Mouse (Mus musculus) thymus, adult 2 months (tissue): ENCODE measurements around the gene Hdlbp. TPM values are rescaled to one million over a fixed set of nuclear protein-coding genes. Genes with fewer than 3 reads are reported as not detected.
A peak's percentile ranks its signal among the peaks of the same experiment; 100 is the strongest.
"Not testable (repeated sequence)": the region's sequence is repeated elsewhere in the genome, so short reads cannot be mapped to it uniquely, and the experiment has no call there.

Source experiments
- DNase-seq: peaks from one replicate; pipeline ENCODE4 v3.0.0; 2021
- H3K27ac ChIP-seq: fragments of 200-500 bp; 2 replicates; pipeline ENCODE4 v1.5.1; 2012; ENCODE audit warnings: low read length, control low read depth; ENCODE audit not compliant: control insufficient read depth, insufficient read depth
- H3K27me3 ChIP-seq: fragments of 200-500 bp; 2 replicates; pipeline ENCODE4 v1.6.1; 2012; ENCODE audit warnings: mild to moderate bottlenecking, low read length, moderate library complexity, mixed read lengths; ENCODE audit not compliant: control insufficient read depth, insufficient read depth
- H3K36me3 ChIP-seq: fragments of 200-500 bp; 2 replicates; pipeline ENCODE4 v1.6.1; 2012; ENCODE audit warnings: mild to moderate bottlenecking, low read length, moderate library complexity; ENCODE audit not compliant: control insufficient read depth, insufficient read depth
- H3K4me1 ChIP-seq: fragments of 200-500 bp; replicated peaks from 2 replicates; pipeline ENCODE4 v1.6.1; 2012; ENCODE audit warnings: low read length; ENCODE audit not compliant: control insufficient read depth, insufficient read depth
- H3K4me3 ChIP-seq: fragments of 200-500 bp; 2 replicates; pipeline ENCODE4 v1.5.1; 2012; ENCODE audit warnings: mild to moderate bottlenecking, low read length, control low read depth, moderate library complexity; ENCODE audit not compliant: control insufficient read depth, insufficient read depth
- CTCF ChIP-seq: fragments of 200-500 bp; IDR thresholded peaks from 2 replicates; pipeline ENCODE4 v1.5.1; 2012; ENCODE audit warnings: mild to moderate bottlenecking, control low read depth, low read length, moderate library complexity, borderline replicate concordance; ENCODE audit not compliant: control insufficient read depth, poor library complexity, insufficient read depth; ENCODE audit errors: extremely low read depth
- POLR2A ChIP-seq: fragments of 200-500 bp; IDR thresholded peaks from 2 replicates; pipeline ENCODE4 v1.6.1; 2012; ENCODE audit warnings: mild to moderate bottlenecking, low read length, control low read depth, moderate library complexity; ENCODE audit not compliant: control insufficient read depth, poor library complexity, insufficient read depth; ENCODE audit errors: extremely low read depth
- WGBS: fragments of 180-500 bp; shearing (Covaris S2); methylation state at CpG from one replicate; pipeline ENCODE4 v1.1.7; 2018; 5-methylcytosine and 5-hydroxymethylcytosine counted together
- polyA plus RNA-seq: library from polyadenylated mRNA; depleted of rRNA; stranded (reverse); fragments of >200 nt; gene quantifications from 2 replicates; pipeline ENCODE4 v1.2.3, GENCODE M21; 2012

Gene Hdlbp
- polyA plus RNA-seq, 1 experiment = 53.4 TPM

GRCm38 (mm10) chr1:93468626-93469025 lies 10.0 kb downstream of the Hdlbp start:
- no peaks in the 10 kb centered on the region for H3K36me3 ChIP-seq
- WGBS = 99% methylated on average over 4 of the region's 4 CpGs
- H3K27me3 ChIP-seq = no peaks in the 10 kb centered on the region
- H3K4me1 ChIP-seq = peaks cover 8% of the 10 kb centered on the region
- no peak for TF ChIP-seq POLR2A
- TF ChIP-seq CTCF = no peak
- no peak for DNase-seq
- H3K4me3 ChIP-seq = no peak overlapping the region
- no peak overlapping the region for H3K27ac ChIP-seq

DNA sequence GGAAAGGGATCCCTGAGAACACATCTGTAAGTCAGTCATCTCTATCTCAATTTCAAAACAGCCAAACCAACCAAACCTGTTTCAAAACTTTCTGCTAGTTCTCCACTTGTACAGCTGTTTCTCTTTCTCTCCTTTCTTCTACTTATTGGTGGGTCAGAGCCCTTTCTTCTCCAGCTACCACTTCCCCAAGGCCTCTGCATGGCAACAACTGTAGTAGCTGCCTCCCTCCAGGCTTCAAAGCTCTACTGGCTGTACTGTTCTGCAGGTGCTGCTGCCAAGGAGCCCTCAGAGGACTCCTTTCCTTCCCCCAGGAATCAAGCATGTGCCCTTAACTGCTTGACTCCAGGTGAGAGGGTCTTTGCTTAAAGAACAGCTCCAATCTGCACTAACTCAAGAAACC lies 12.9 kb downstream of the Hdlbp start:
- Histone ChIP-seq H3K27me3 (no peaks in the 10 kb centered on the region), H3K36me3 (no peaks in the 10 kb centered on the region), H3K4me1 (peaks cover 8% of the 10 kb centered on the region), H3K4me3 (no peak overlapping the region), H3K27ac (peak overlapping the region; percentile 69)
- peak; percentile 25 for DNase-seq
- TF ChIP-seq POLR2A = no peak

GRCm38 (mm10) chr1:93465066-93465465 lies 13.5 kb downstream of the Hdlbp start:
- TF ChIP-seq CTCF (no peak), POLR2A (no peak)
- Histone ChIP-seq H3K27me3 (no peaks in the 10 kb centered on the region), H3K4me1 (peaks cover 8% of the 10 kb centered on the region), H3K27ac (no peak overlapping the region; the same call in 1 of the 2 replicates), H3K4me3 (no peak overlapping the region), H3K36me3 (no peaks in the 10 kb centered on the region)
- no peak for DNase-seq

GRCm38 (mm10) chr1:93459101-93459500 lies 19.5 kb downstream of the Hdlbp start:
- Histone ChIP-seq H3K4me3 (no peak overlapping the region), H3K27me3 (no peaks in the 10 kb centered on the region), H3K27ac (no peak overlapping the region), H3K4me1 (no peaks in the 10 kb centered on the region), H3K36me3 (no peaks in the 10 kb centered on the region)
- no peak for DNase-seq
- TF ChIP-seq CTCF (no peak), POLR2A (no peak)
- WGBS = 77% methylated on average over 3 of the region's 3 CpGs

DNA sequence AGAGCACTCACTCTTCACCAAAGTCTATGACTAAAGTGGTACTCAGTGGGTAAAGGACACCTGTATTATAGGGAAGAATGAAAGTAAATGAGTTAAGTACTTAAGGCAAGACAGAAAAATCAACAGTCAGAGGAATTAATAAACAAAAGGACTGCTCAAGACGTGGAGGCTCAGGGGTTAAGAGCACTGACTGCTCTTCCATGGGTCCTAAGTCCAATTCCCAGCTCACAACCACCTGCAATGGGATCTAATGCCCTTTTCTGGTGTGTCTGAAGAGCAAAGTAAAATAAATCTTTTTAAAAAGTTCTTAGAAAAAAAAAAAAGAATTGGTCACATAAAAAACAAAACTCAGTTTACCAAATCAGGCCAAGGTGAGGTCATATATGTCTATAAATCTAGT lies 20.3 kb downstream of the Hdlbp start:
- no peak for TF ChIP-seq POLR2A
- TF ChIP-seq CTCF = no peak
- Histone ChIP-seq H3K4me3 (no peak overlapping the region), H3K36me3 (no peaks in the 10 kb centered on the region), H3K27ac (no peak overlapping the region), H3K27me3 (no peaks in the 10 kb centered on the region), H3K4me1 (no peaks in the 10 kb centered on the region)
- 92% methylated on average over 1 of the region's 1 CpGs for WGBS
- DNase-seq = no peak

DNA sequence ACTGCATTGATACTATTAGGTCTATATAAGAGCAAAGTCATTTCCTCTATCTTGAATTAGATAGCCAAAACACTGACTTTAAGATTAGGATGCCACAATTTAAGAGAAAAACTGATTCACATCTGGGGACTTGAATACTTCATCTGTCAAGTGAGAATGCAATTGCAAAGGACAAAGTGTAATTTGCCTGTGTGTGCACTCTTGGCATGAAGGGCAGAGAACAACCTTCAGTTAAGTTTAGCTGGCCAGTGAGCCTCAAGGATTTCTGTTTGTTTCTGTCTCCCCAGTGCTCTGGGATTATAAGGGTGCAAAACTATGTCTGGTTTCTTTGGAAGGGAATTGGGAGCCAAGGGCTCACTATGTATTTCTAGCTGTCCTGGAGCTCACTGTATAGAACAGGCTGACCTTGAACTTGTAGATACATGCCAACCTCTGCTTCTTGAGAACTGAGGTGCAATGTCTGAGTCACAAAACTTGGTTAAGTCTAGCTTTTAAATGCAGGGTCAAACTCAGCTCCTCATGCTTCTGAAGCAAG lies 24.8 kb downstream of the Hdlbp start:
- TF ChIP-seq CTCF = no peak
- Histone ChIP-seq H3K27me3 (no peaks in the 10 kb centered on the region), H3K4me1 (no peaks in the 10 kb centered on the region), H3K36me3 (no peaks in the 10 kb centered on the region), H3K4me3 (no peak overlapping the region), H3K27ac (no peak overlapping the region)
- DNase-seq = no peak

GRCm38 (mm10) chr1:93450118-93450517 lies 28.5 kb downstream of the Hdlbp start:
- WGBS = 92% methylated on average over 5 of the region's 5 CpGs
- not testable (repeated sequence) for DNase-seq

GRCm38 (mm10) chr1:93445822-93446162 lies 32.8 kb downstream of the Hdlbp start:
- WGBS = 16% methylated on average over 3 of the region's 3 CpGs
- Histone ChIP-seq H3K4me1 (peaks cover 6% of the 10 kb centered on the region), H3K27me3 (no peaks in the 10 kb centered on the region), H3K36me3 (peaks cover under 1% of the 10 kb centered on the region; the same call in 1 of the 2 replicates), H3K27ac (no peak overlapping the region), H3K4me3 (peak overlapping the region; percentile 83)
- no peak for DNase-seq
- no peak for TF ChIP-seq CTCF
- 0 out of 2 replicates have a peak, but pooled peaks have one; percentile 6 for TF ChIP-seq POLR2A

More at GRCm38 (mm10) chr1:93450118-93450517, 28.5 kb downstream of the Hdlbp start:
- H3K36me3 ChIP-seq, H3K27ac ChIP-seq, H3K4me3 ChIP-seq, H3K4me1 ChIP-seq, H3K27me3 ChIP-seq: not testable (repeated sequence)
